Mouse (Mus musculus) heart, embryonic 11.5 days (tissue): Measurements from ENCODE around the gene Dennd4b. TPM values are rescaled to one million over a fixed set of nuclear protein-coding genes. Genes with fewer than 3 reads are reported as not detected.
A peak's percentile ranks its signal among the peaks of the same experiment; 100 is the strongest.

ENCODE experiments used
- ATAC-seq: fragments of 200-750 bp; cut with Nextera tagmentation; replicated peaks from 2 replicates; pipeline ENCODE4 v1.8.0; 2017; ENCODE audit warnings: moderate library complexity; ENCODE audit not compliant: insufficient number of reproducible peaks, low FRiP score, low TSS enrichment
- H3K27ac ChIP-seq: fragments of 300-500 bp; sonication (generic); 2 replicates; pipeline ENCODE4 v1.5.1; 2014; ENCODE audit warnings: mild to moderate bottlenecking, low read depth, low read length
- H3K27me3 ChIP-seq: fragments of 300-500 bp; sonication (generic); 2 replicates; pipeline ENCODE4 v1.6.1; 2014; ENCODE audit warnings: mild to moderate bottlenecking, low read length, mixed read lengths; ENCODE audit not compliant: control insufficient read depth, insufficient read depth
- H3K36me3 ChIP-seq: fragments of 300-500 bp; sonication (generic); 2 replicates; pipeline ENCODE4 v1.6.1; 2014; ENCODE audit warnings: mild to moderate bottlenecking, low read length, moderate library complexity, mixed read lengths; ENCODE audit not compliant: control insufficient read depth, insufficient read depth
- H3K4me1 ChIP-seq: fragments of 300-500 bp; sonication (generic); 2 replicates; pipeline ENCODE4 v1.6.1; 2014; ENCODE audit warnings: low read length; ENCODE audit not compliant: control insufficient read depth, insufficient read depth
- H3K4me2 ChIP-seq: fragments of 300-500 bp; sonication (generic); 2 replicates; pipeline ENCODE4 v1.6.1; 2014; ENCODE audit warnings: mild to moderate bottlenecking, moderate library complexity
- H3K4me3 ChIP-seq: fragments of 300-500 bp; sonication (generic); 2 replicates; pipeline ENCODE4 v1.5.1; 2014; ENCODE audit warnings: low read depth, low read length
- H3K9ac ChIP-seq: fragments of 300-500 bp; sonication (generic); 2 replicates; pipeline ENCODE4 v1.6.1; 2014; ENCODE audit warnings: mild to moderate bottlenecking, low read depth, low read length, moderate library complexity
- H3K9me3 ChIP-seq: fragments of 300-500 bp; sonication (generic); replicated peaks from 2 replicates; pipeline ENCODE4 v1.6.1; 2016; ENCODE audit warnings: low read length; ENCODE audit not compliant: control insufficient read depth
- WGBS: fragments of 180-500 bp; shearing (Covaris S2); extraction: QIAGEN DNeasy Blood & Tissue Kit; methylation state at CpG from one replicate; pipeline ENCODE4 v1.1.7; 2014; ENCODE audit not compliant: insufficient replicate concordance; 5-methylcytosine and 5-hydroxymethylcytosine counted together
- polyA plus RNA-seq: library from polyadenylated mRNA; unstranded; fragments of >200 nt; fragmentation: Nextera tagmentation; extraction: Ambion mirVana; gene quantifications from 2 replicates; pipeline ENCODE4 v1.2.1, GENCODE M21; 2014

Gene Dennd4b
- polyA plus RNA-seq, 1 experiment from 2014 or later: 4.1 TPM

DNA sequence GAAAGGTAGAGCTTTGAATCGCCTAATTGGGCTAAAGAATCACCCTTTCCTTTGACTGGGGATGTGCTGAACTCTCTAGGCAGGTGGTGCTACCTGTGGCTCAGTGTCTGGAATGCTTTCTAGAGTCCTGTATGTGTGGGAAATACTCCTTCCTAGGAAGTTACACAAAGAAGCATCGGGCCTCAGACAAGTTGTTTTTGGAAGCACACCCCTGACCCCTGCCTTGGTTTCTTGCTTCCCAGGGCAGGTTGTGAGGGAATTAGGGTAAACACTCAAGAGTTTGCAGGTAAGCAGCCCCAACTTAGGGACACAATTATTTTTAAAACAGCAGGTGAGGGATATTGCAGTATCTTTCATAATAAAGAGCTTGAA is 9.8 kb upstream of the Dennd4b start:
- Histone ChIP-seq H3K9me3 (no peaks in the 10 kb centered on the region), H3K4me2 (peak overlapping the region; percentile 87), H3K27me3 (no peaks in the 10 kb centered on the region), H3K9ac (peak overlapping the region; percentile 92), H3K4me3 (peak overlapping the region; percentile 91), H3K4me1 (peaks cover 6% of the 10 kb centered on the region), H3K36me3 (peaks cover 10% of the 10 kb centered on the region), H3K27ac (peak overlapping the region; percentile 87)
- 28% methylated on average over 2 of the region's 2 CpGs for WGBS
- ATAC-seq: no peak

DNA sequence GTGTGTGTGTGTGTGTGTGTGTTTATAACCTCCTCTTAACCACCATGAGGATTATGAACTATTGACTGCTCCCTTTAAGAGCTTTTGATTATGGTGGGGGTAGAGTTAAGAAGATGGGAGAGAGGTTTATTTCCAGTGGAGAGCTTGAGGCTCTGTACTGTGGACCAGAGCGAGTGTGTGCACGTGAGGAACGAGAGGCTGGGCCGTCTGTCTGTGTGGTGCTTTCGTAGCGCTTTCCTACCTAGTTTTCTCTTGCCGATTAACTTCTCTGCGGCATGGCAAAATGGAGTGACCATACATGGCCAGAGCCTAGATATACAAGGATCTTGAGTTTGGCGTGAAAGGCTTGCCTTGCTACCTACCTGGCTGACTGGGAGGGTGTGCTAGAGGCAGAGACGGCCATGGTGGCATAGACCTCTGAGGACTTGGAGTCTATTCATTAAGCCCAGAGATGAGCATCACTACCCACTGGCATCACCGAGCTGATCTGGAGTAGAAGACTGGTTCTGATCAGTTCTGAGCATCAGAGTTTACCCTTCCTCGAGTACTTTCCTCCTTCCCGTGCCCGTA is 9.1 kb upstream of the Dennd4b start:
- no peaks in the 10 kb centered on the region for H3K27me3 ChIP-seq
- H3K36me3 ChIP-seq: peaks cover 17% of the 10 kb centered on the region
- no peaks in the 10 kb centered on the region for H3K9me3 ChIP-seq
- H3K4me3 ChIP-seq: no peak overlapping the region
- H3K4me2 ChIP-seq: no peak overlapping the region
- no peak overlapping the region for H3K9ac ChIP-seq
- H3K4me1 ChIP-seq: peaks cover 6% of the 10 kb centered on the region
- ATAC-seq: no peak
- no peak overlapping the region for H3K27ac ChIP-seq
- WGBS: 91% methylated on average over 14 of the region's 14 CpGs

DNA sequence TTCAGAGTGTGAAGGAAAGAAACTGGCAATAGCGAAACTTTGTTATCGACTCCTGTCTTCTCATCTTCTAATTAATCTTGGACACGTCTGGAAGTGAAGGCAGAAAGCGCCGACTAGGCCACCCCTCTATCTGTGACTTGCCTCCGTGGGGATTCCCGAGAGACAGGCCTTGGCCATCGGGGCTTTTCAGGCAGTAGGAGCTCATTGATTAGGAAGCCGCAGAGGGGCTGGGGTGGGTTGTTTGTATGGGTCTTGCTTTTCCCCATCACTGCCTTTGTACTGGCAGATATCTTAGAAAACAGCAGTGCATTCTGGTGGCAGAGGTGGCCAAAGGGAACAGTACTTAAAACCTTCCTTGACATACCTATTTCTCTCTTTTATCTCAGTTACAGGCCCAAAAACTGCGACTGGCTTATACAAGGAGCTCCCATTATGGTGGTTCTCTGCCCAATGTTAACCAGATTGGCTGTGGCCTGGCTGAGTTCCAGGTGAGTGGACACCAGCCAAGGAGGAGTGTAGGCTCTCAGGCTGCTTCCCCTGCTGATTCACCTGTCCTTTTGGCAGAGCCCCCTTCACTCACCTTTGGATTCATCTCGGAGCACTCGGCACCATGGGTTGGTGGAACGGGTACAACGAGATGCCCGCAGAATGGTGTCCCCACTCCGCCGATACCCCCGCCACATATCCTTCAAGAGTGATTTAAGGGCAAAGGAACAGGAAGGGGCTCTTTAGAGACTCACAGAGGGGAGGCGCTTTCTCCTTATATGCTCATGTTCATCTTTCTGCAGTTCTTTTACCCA is 8.1 kb upstream of the Dennd4b start:
- Histone ChIP-seq H3K4me3 (no peak overlapping the region), H3K27ac (no peak overlapping the region), H3K36me3 (peaks cover 19% of the 10 kb centered on the region), H3K4me1 (peaks cover 6% of the 10 kb centered on the region), H3K9ac (no peak overlapping the region), H3K9me3 (no peaks in the 10 kb centered on the region), H3K27me3 (no peaks in the 10 kb centered on the region), H3K4me2 (no peak overlapping the region)
- ATAC-seq: no peak
- WGBS: 89% methylated on average over 19 of the region's 19 CpGs

DNA sequence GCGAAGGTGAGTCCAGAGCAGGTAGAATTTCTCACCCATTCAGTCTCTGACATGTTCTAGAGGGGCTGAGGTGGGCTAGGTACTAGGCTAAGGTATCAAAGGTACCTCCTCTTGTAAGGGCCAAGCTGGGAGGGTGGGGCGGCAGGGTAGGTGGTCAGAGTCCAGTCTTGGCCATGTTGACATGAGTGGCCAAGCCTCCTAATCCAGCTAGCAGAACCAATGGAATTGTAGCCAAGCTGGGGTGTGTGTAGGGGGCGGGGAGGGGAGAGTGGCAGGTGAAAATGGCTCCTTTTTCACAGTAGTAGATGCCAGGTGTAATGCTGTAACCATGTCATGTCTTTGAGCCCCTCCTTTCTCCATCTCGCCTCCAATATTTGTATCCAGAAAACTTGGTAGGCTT is 6.5 kb upstream of the Dennd4b start:
- ATAC-seq: no peak
- Histone ChIP-seq H3K36me3 (peaks cover 32% of the 10 kb centered on the region), H3K9ac (no peak overlapping the region), H3K27me3 (no peaks in the 10 kb centered on the region), H3K27ac (no peak overlapping the region), H3K4me3 (no peak overlapping the region), H3K4me2 (no peak overlapping the region), H3K9me3 (no peaks in the 10 kb centered on the region), H3K4me1 (peaks cover 6% of the 10 kb centered on the region)
- WGBS: 87% methylated on average over 4 of the region's 4 CpGs

DNA sequence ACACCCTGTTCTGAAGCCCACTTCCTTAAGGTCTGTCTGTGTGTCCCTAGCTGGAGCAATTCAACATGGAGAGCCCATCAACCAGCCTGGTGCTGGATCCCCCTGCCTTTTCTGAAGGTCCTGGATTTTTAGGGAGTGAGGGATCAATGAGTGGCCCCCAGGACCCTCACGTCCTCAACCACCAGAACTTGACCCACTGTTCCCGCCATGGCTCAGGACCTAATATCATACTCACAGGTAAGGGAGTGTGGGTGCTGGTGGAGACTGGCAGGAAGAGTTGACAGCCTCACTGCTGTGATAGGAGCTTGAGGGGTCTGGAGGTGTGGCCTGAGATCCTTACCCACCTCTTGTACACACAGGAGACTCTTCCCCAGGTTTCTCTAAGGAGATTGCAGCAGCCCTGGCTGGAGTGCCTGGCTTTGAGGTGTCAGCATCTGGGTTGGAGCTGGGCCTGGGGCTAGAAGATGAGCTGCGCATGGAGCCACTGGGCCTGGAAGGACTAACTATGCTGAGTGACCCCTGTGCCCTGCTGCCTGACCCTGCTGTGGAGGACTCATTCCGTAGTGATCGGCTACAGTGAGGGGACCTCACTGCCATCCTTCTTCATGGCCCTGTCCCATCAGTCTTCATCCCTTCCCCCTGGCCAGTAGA is 1.7 kb upstream of the Dennd4b start:
- H3K27me3 ChIP-seq: no peaks in the 10 kb centered on the region
- H3K4me1 ChIP-seq: peaks cover 9% of the 10 kb centered on the region; the same call in 1 of the 2 replicates
- no peaks in the 10 kb centered on the region for H3K9me3 ChIP-seq
- no peak overlapping the region for H3K4me2 ChIP-seq
- no peak for ATAC-seq
- peaks cover 34% of the 10 kb centered on the region for H3K36me3 ChIP-seq
- 80% methylated on average over 5 of the region's 5 CpGs for WGBS
- no peak overlapping the region for H3K4me3 ChIP-seq
- H3K27ac ChIP-seq: no peak overlapping the region
- H3K9ac ChIP-seq: no peak overlapping the region

DNA sequence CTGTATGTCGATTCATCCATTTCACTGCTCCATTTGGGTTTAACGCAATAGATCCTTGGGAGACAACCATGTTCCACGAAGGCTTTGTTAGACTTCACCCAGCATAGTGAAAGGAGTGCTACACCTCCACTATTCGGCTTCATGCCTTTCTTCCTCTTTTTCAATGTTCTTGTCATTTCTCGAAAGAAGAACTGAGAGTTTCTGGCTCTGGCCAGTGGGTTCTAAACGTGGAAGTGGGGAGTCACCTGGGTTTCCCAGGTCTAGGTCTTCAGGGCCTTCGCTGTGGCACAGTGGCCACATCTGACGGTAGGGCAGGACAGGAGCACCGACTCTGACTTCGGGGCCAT is 325 bp upstream of the Dennd4b start:
- H3K4me1 ChIP-seq: peaks cover 9% of the 10 kb centered on the region; the same call in 1 of the 2 replicates
- H3K4me3 ChIP-seq: peak overlapping the region; percentile 80
- H3K9ac ChIP-seq: peak overlapping the region; percentile 92
- WGBS: 32% methylated on average over 10 of the region's 10 CpGs
- H3K9me3 ChIP-seq: no peaks in the 10 kb centered on the region
- H3K4me2 ChIP-seq: peak overlapping the region; percentile 80
- H3K36me3 ChIP-seq: peaks cover 28% of the 10 kb centered on the region
- no peak for ATAC-seq
- H3K27ac ChIP-seq: peak overlapping the region; percentile 98
- no peaks in the 10 kb centered on the region for H3K27me3 ChIP-seq

DNA sequence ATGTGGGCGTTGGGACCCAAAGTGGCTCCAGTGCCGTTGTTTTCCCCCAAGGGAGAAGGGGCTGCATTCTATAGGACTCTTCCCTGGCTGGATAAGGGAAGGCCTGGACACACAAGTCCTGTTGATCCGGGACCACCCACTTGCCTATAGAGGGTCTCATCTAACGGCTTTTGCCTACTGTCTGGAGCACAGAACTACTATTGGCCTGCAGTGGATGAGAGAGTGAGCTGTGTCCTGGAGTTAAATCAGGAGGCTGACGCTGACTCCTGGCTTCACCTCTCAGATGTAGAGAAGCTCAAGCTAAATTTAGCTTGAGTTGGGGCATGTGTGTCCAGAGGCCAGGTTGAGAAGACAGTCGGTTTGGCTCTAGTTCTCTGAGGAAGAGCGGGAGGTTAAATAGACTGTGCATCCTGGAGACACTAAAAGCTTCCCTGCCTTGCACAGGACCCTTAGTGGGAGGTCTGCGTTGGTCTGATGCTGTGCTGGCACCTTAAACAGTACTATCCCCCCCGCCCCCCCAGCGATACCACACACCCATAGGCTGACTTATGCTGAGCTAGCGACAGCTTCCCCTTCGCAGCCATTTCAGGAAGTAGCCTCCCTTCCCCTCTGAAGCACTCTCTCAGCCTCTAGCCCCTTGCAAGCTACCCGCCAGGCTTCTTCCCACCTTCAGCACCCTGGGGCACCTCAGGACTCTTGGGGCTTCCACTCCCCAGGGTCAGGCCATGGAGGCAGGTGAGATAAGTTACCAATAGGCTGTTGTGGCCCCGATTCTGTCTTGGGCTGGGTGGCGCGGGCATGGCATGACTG is 1.2 kb downstream of the Dennd4b start:
- Histone ChIP-seq H3K4me1 (peaks cover 9% of the 10 kb centered on the region; the same call in 1 of the 2 replicates), H3K4me3 (peak overlapping the region; percentile 80), H3K27me3 (no peaks in the 10 kb centered on the region), H3K36me3 (peaks cover 21% of the 10 kb centered on the region), H3K27ac (peak overlapping the region; percentile 98), H3K9ac (peak overlapping the region; percentile 92), H3K4me2 (peak overlapping the region; percentile 80), H3K9me3 (no peaks in the 10 kb centered on the region)
- 16% methylated on average over 16 of the region's 16 CpGs for WGBS
- peak; percentile 8 for ATAC-seq
